Comparison of ENCODE assay signal across 8 mouse cellular contexts in the genomic region with DNA sequence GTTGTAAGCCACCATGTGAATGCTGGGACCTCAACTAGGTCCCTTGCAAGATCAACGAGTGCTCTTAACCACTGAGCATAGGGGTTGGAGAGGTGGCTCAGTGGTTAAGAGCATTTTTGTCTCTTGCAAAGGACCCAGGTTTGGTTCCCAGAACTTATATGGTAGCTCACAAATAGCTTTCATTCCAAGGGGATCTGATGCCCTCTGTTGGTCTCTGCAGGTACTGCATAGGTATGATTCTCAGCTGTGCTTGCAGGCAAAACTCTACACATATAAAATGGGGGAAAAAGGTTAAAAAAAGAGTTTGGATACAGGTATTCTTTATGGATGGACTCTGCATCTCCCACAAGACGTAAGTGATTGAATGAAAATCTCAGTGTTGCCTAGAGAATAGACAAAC. TPM values are rescaled to one million over a fixed set of nuclear protein-coding genes. Genes with fewer than 3 reads are reported as not detected.
DNase-seq lines count a peak whose midpoint lies in the region; ATAC-seq and TF ChIP-seq lines count a peak whose summit lies in the region.

No protein-coding gene starts in this region.

- peak; percentile 42 for TF ChIP-seq CTCF in hindbrain, postnatal 0 days (IDR thresholded peaks at IDR 0.05; ENCODE audit: low read depth)
- TF ChIP-seq CTCF in G1E (IDR thresholded peaks at IDR 0.05; ENCODE audit: low read depth, low read length) = peak; percentile 82

- no peak for DNase-seq in hindbrain, postnatal 0 days (ENCODE audit: low spot score)
- DNase-seq in G1E (ENCODE audit: low spot score) = no peak
- DNase-seq in embryo, embryonic 11.5 days (ENCODE audit: low read depth, low spot score) = peak; percentile 7
- peak; percentile 42 for DNase-seq in retina, postnatal 1 day
- no peak for DNase-seq in ovary, postnatal 14 days (ENCODE audit: low spot score)
- DNase-seq in frontal cortex, postnatal 10 days (ENCODE audit: low spot score in 2 of 2) = no peak
- DNase-seq in forebrain, embryonic 10.5 days (ENCODE audit: extremely low spot score, low spot score) = no peak

- no peak overlapping the region for H3K9ac ChIP-seq in hindbrain, postnatal 0 days (replicated peaks; ENCODE audit: low read length)
- H3K9ac ChIP-seq in hindbrain, embryonic 13.5 days = no peak overlapping the region

- no peak overlapping the region for H3K4me2 ChIP-seq in hindbrain, postnatal 0 days (ENCODE audit: low read depth, low read length)
- H3K4me2 ChIP-seq in hindbrain, embryonic 13.5 days = no peak overlapping the region

- 72% methylated on average over 2 of the region's 2 CpGs for WGBS in hindbrain, postnatal 0 days
- 67% methylated on average over 2 of the region's 2 CpGs for WGBS in hindbrain, embryonic 13.5 days
- whole genome bisulfite sequencing in forebrain, embryonic 10.5 days = 59% methylated on average over 2 of the region's 2 CpGs

- H3K4me1 ChIP-seq in hindbrain, postnatal 0 days (ENCODE audit: insufficient read depth, low read length) = no peaks in the 10 kb centered on the region
- H3K4me1 ChIP-seq in hindbrain, embryonic 13.5 days (replicated peaks) = no peaks in the 10 kb centered on the region
- H3K4me1 ChIP-seq in G1E (ENCODE audit: insufficient read depth, low read depth, low read length) = no peaks in the 10 kb centered on the region
- H3K4me1 ChIP-seq in forebrain, embryonic 10.5 days = peaks cover 15% of the 10 kb centered on the region

- H3K4me3 ChIP-seq in hindbrain, postnatal 0 days (ENCODE audit: low read length) = no peak overlapping the region
- no peak overlapping the region for H3K4me3 ChIP-seq in hindbrain, embryonic 13.5 days
- H3K4me3 ChIP-seq in G1E (ENCODE audit: low read depth, low read length) = no peak overlapping the region
- H3K4me3 ChIP-seq in forebrain, embryonic 10.5 days = no peak overlapping the region

- no peak overlapping the region for H3K27ac ChIP-seq in hindbrain, postnatal 0 days
- no peak overlapping the region for H3K27ac ChIP-seq in hindbrain, embryonic 13.5 days
- no peak overlapping the region for H3K27ac ChIP-seq in forebrain, embryonic 10.5 days

- no peaks in the 10 kb centered on the region for H3K36me3 ChIP-seq in hindbrain, postnatal 0 days (ENCODE audit: insufficient read depth, low read length)
- no peaks in the 10 kb centered on the region for H3K36me3 ChIP-seq in hindbrain, embryonic 13.5 days
- no peaks in the 10 kb centered on the region for H3K36me3 ChIP-seq in G1E (replicated peaks)
- no peaks in the 10 kb centered on the region for H3K36me3 ChIP-seq in forebrain, embryonic 10.5 days (replicated peaks)

- no peak for ATAC-seq in hindbrain, postnatal 0 days
- no peak for ATAC-seq in hindbrain, embryonic 13.5 days (ENCODE audit: low FRiP score)
- no peak for ATAC-seq in G1E (ENCODE audit: extremely low read depth, insufficient number of reproducible peaks, low FRiP score, poor library complexity, severe bottlenecking)

- no peaks in the 10 kb centered on the region for H3K9me3 ChIP-seq in hindbrain, postnatal 0 days (ENCODE audit: low read length)
- H3K9me3 ChIP-seq in hindbrain, embryonic 13.5 days = no peaks in the 10 kb centered on the region
- H3K9me3 ChIP-seq in G1E (replicated peaks) = no peaks in the 10 kb centered on the region
- H3K9me3 ChIP-seq in forebrain, embryonic 10.5 days = no peaks in the 10 kb centered on the region

- no peaks in the 10 kb centered on the region for H3K27me3 ChIP-seq in hindbrain, postnatal 0 days (ENCODE audit: insufficient read depth, low read length)
- H3K27me3 ChIP-seq in hindbrain, embryonic 13.5 days = no peaks in the 10 kb centered on the region
- H3K27me3 ChIP-seq in G1E (ENCODE audit: insufficient read depth, low read length) = peaks cover 41% of the 10 kb centered on the region
- no peaks in the 10 kb centered on the region for H3K27me3 ChIP-seq in forebrain, embryonic 10.5 days (ENCODE audit: poor library complexity, severe bottlenecking)

RNA-seq across cellular contexts. Expression of gene Rab29, which starts 15.8 kb away (rescaled TPM):
- total RNA-seq in hindbrain, postnatal 0 days (2014; rRNA removed) = 6.4 and 15.1 TPM in 2 replicates
- polyA plus RNA-seq in hindbrain, postnatal 0 days (2015; fragmentation: Nextera tagmentation; extraction: Ambion mirVana) = 8.9 and 10.9 TPM in 2 replicates
- polyA plus RNA-seq in hindbrain, embryonic 13.5 days (2015; fragmentation: Nextera tagmentation; extraction: Ambion mirVana) = 8.0 TPM in 2 replicates
- total RNA-seq in G1E (2014; fragmentation: Nextera tagmentation) = not detected in 2 replicates
- total RNA-seq in G1E (2017) = 0.58 TPM in 1 of 2 replicates, not detected in the other
- not detected in 2 replicates for polyA plus RNA-seq in G1E (2012)
- 9.2 and 10.4 TPM in 2 replicates for polyA plus RNA-seq in forebrain, embryonic 10.5 days (2016; fragmentation: Nextera tagmentation; extraction: Ambion mirVana)

RNA-seq across cellular contexts. Expression of gene Nucks1, which starts 27.5 kb away (rescaled TPM):
- total RNA-seq in hindbrain, postnatal 0 days (2014; rRNA removed) = 88.9 and 105 TPM in 2 replicates
- polyA plus RNA-seq in hindbrain, postnatal 0 days (2015; fragmentation: Nextera tagmentation; extraction: Ambion mirVana) = 54.1 and 58.0 TPM in 2 replicates
- 58.4 and 61.6 TPM in 2 replicates for polyA plus RNA-seq in hindbrain, embryonic 13.5 days (2015; fragmentation: Nextera tagmentation; extraction: Ambion mirVana)
- total RNA-seq in G1E (2014; fragmentation: Nextera tagmentation) (376 and 404 TPM in 2 replicates), G1E (2017) (405 and 507 TPM in 2 replicates)
- polyA plus RNA-seq in G1E (2012) = 35.2 and 38.1 TPM in 2 replicates
- 120 and 122 TPM in 2 replicates for polyA plus RNA-seq in forebrain, embryonic 10.5 days (2016; fragmentation: Nextera tagmentation; extraction: Ambion mirVana)

RNA-seq across cellular contexts. Expression of gene Slc41a1, which starts 55.5 kb away (rescaled TPM):
- total RNA-seq in hindbrain, postnatal 0 days (2014; rRNA removed) = 41.4 and 48.0 TPM in 2 replicates
- 20.9 and 23.6 TPM in 2 replicates for polyA plus RNA-seq in hindbrain, postnatal 0 days (2015; fragmentation: Nextera tagmentation; extraction: Ambion mirVana)
- 13.3 and 13.6 TPM in 2 replicates for polyA plus RNA-seq in hindbrain, embryonic 13.5 days (2015; fragmentation: Nextera tagmentation; extraction: Ambion mirVana)
- 11.8 and 21.0 TPM in 2 replicates for total RNA-seq in G1E (2014; fragmentation: Nextera tagmentation)
- 6.8 and 7.1 TPM in 2 replicates for total RNA-seq in G1E (2017)
- 7.2 and 7.8 TPM in 2 replicates for polyA plus RNA-seq in G1E (2012)
- 11.2 and 11.3 TPM in 2 replicates for polyA plus RNA-seq in forebrain, embryonic 10.5 days (2016; fragmentation: Nextera tagmentation; extraction: Ambion mirVana)

Comparison
In these comparisons a context has a peak if more than half of its experiments do, and no peak if none do; other contexts are left out.
1. DNase-seq: peak in embryo, embryonic 11.5 days (single experiment) and retina, postnatal 1 day (single experiment); none in hindbrain, postnatal 0 days (single experiment), G1E (single experiment), ovary, postnatal 14 days (single experiment), frontal cortex, postnatal 10 days (0 of 2) and forebrain, embryonic 10.5 days (single experiment).